Mouse (Mus musculus) neural tube, embryonic 14.5 days (tissue): Measurements from ENCODE around the gene Actr5. TPM values are rescaled to one million over a fixed set of nuclear protein-coding genes. Genes with fewer than 3 reads are reported as not detected.
A peak's percentile ranks its signal among the peaks of the same experiment; 100 is the strongest.

Experiments used
- ATAC-seq: fragments of 200-750 bp; cut with Nextera tagmentation; 2 replicates; pipeline ENCODE4 v1.8.0; 2017; ENCODE audit warnings: low read depth, mild to moderate bottlenecking, moderate TSS enrichment, moderate library complexity
- H3K27ac ChIP-seq: fragments of 300-500 bp; sonication (generic); 2 replicates; pipeline ENCODE4 v1.5.1; 2014; ENCODE audit warnings: low read depth, mild to moderate bottlenecking, control low read depth, low read length, moderate library complexity, mixed read lengths
- H3K27me3 ChIP-seq: fragments of 300-500 bp; sonication (generic); 2 replicates; pipeline ENCODE4 v1.6.1; 2014; ENCODE audit warnings: low read length; ENCODE audit not compliant: control insufficient read depth, insufficient read depth
- H3K36me3 ChIP-seq: fragments of 300-500 bp; sonication (generic); 2 replicates; pipeline ENCODE4 v1.6.1; 2014; ENCODE audit warnings: low read length, mixed read lengths; ENCODE audit not compliant: control insufficient read depth, insufficient read depth
- H3K4me1 ChIP-seq: fragments of 300-500 bp; sonication (generic); 2 replicates; pipeline ENCODE4 v1.6.1; 2014; ENCODE audit warnings: low read length; ENCODE audit not compliant: control insufficient read depth, insufficient read depth
- H3K4me2 ChIP-seq: fragments of 300-500 bp; sonication (generic); 2 replicates; pipeline ENCODE4 v1.6.1; 2014; ENCODE audit warnings: mild to moderate bottlenecking, low read depth, low read length, control low read depth
- H3K4me3 ChIP-seq: fragments of 300-500 bp; sonication (generic); 2 replicates; pipeline ENCODE4 v1.5.1; 2014; ENCODE audit warnings: low read depth, low read length, control low read depth, mixed read lengths
- H3K9ac ChIP-seq: fragments of 300-500 bp; sonication (generic); replicated peaks from 2 replicates; pipeline ENCODE4 v1.6.1; 2014; ENCODE audit warnings: low read depth, mild to moderate bottlenecking, control low read depth, low read length, mixed read lengths
- H3K9me3 ChIP-seq: fragments of 300-500 bp; sonication (generic); 2 replicates; pipeline ENCODE4 v1.6.1; 2016; ENCODE audit warnings: low read length; ENCODE audit not compliant: control insufficient read depth
- WGBS: fragments of 180-500 bp; shearing (Covaris S2); extraction: QIAGEN DNeasy Blood & Tissue Kit; methylation state at CpG from one replicate; pipeline ENCODE4 v1.1.7; 2014; 5-methylcytosine and 5-hydroxymethylcytosine counted together
- polyA plus RNA-seq: library from polyadenylated mRNA; unstranded; fragments of >200 nt; fragmentation: Nextera tagmentation; extraction: Ambion mirVana; gene quantifications from 2 replicates; pipeline ENCODE4 v1.2.1, GENCODE M21; 2014

Actr5 gene
- polyA plus RNA-seq, 1 experiment from 2014 or later = 12.9 TPM

DNA sequence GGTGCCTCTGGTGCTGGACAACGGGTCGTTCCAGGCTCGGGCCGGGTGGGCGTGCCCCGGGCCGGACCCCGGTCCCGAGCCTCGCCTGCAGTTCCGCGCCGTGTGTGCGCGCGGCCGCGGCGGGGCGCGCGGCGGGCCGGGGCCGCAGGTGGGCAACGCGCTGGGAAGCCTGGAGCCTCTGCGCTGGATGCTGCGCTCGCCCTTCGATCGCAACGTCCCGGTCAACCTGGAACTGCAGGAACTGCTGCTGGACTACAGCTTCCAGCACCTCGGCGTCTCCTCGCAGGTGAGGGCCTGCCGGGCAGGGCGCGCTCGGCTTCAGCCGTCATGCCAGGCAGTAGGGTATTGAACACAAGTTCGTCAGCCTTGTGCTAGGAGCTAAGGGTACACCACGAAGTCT lies 543 bp downstream of the Actr5 start:
- Histone ChIP-seq H3K9ac (peak overlapping the region; percentile 89), H3K9me3 (no peaks in the 10 kb centered on the region), H3K4me3 (peak overlapping the region; percentile 90), H3K27ac (peak overlapping the region; percentile 82), H3K4me2 (peak overlapping the region; percentile 89), H3K36me3 (peaks cover 15% of the 10 kb centered on the region; the same call in 1 of the 2 replicates), H3K27me3 (peaks cover 3% of the 10 kb centered on the region; the same call in 1 of the 2 replicates), H3K4me1 (peaks cover 11% of the 10 kb centered on the region; the same call in 1 of the 2 replicates)
- ATAC-seq = peak; percentile 77
- WGBS = under 1% methylated on average over 35 of the region's 44 CpGs

- Histone ChIP-seq H3K4me3 (peak overlapping the region; percentile 90), H3K4me2 (peak overlapping the region; percentile 89), H3K27ac (no peak overlapping the region; the same call in 1 of the 2 replicates), H3K9ac (peak overlapping the region; percentile 89), H3K36me3 (peaks cover 15% of the 10 kb centered on the region; the same call in 1 of the 2 replicates), H3K4me1 (peaks cover 11% of the 10 kb centered on the region; the same call in 1 of the 2 replicates), H3K27me3 (peaks cover 3% of the 10 kb centered on the region; the same call in 1 of the 2 replicates), H3K9me3 (no peaks in the 10 kb centered on the region)
- ATAC-seq = no peak
- 43% methylated on average over 8 of the region's 8 CpGs for WGBS
Measured at GRCm38 (mm10) chr2:158625697-158626096, 1.0 kb downstream of the Actr5 start.

GRCm38 (mm10) chr2:158628858-158629257 lies 4.2 kb downstream of the Actr5 start:
- H3K27ac ChIP-seq = no peak overlapping the region
- H3K9ac ChIP-seq = no peak overlapping the region
- peaks cover 11% of the 10 kb centered on the region; the same call in 1 of the 2 replicates for H3K4me1 ChIP-seq
- no peak for ATAC-seq
- peaks cover 36% of the 10 kb centered on the region; the same call in 1 of the 2 replicates for H3K36me3 ChIP-seq
- no peak overlapping the region for H3K4me2 ChIP-seq
- H3K9me3 ChIP-seq = no peaks in the 10 kb centered on the region
- H3K4me3 ChIP-seq = no peak overlapping the region
- H3K27me3 ChIP-seq = peaks cover 3% of the 10 kb centered on the region; the same call in 1 of the 2 replicates
- WGBS = 78% methylated on average over 3 of the region's 3 CpGs

DNA sequence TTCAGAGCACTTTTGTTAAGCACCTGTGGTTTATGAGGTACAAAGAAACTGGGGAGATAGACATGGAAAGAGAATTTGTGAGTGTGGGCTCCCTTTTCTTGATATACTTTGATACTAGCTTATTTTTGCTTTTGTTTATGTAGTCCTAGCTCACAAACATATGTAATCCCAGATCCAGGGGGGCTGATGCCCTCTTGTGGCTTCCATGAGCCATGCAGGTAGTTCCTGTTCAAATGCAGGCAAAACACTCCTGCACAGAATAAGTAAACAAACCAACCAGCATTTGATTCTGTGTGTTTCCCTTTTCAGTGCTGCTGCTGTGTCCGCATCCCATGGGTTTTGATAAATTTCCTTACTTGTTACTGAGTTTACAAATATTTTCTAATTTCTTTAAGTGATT lies 4.7 kb downstream of the Actr5 start:
- no peaks in the 10 kb centered on the region for H3K9me3 ChIP-seq
- peaks cover 11% of the 10 kb centered on the region; the same call in 1 of the 2 replicates for H3K4me1 ChIP-seq
- H3K4me3 ChIP-seq = no peak overlapping the region
- H3K27me3 ChIP-seq = peaks cover 3% of the 10 kb centered on the region; the same call in 1 of the 2 replicates
- H3K9ac ChIP-seq = no peak overlapping the region
- no peak for ATAC-seq
- no peak overlapping the region for H3K27ac ChIP-seq
- H3K36me3 ChIP-seq = peaks cover 38% of the 10 kb centered on the region; the same call in 1 of the 2 replicates
- no peak overlapping the region for H3K4me2 ChIP-seq
- WGBS = 85% methylated on average over 1 of the region's 1 CpGs

DNA sequence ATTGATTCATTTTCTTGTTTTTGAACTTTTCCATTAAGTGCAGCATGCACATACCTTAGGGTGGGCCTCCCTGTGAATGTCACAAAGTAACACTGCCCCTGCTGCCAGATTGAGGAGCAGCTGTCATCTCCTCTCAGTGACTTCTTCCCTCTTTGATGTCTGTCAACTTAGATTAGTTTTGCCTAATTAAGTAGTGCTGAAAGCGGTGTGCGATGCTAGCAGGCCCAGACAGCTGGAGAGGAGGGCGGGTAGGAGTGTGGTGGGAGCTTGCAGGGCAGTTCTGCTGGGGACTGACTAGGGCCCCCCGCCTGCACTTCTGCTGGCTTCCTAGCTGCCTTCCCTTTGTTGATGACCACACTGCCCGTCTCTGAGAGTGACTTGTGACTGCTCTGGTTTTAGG lies 7.2 kb downstream of the Actr5 start:
- no peak for ATAC-seq
- Histone ChIP-seq H3K4me1 (no peaks in the 10 kb centered on the region; the same call in 1 of the 2 replicates), H3K9ac (no peak overlapping the region), H3K9me3 (no peaks in the 10 kb centered on the region), H3K27ac (no peak overlapping the region), H3K27me3 (no peaks in the 10 kb centered on the region), H3K4me2 (no peak overlapping the region), H3K36me3 (peaks cover 59% of the 10 kb centered on the region), H3K4me3 (no peak overlapping the region)
- 85% methylated on average over 5 of the region's 5 CpGs for WGBS

GRCm38 (mm10) chr2:158641869-158642268 lies 17.2 kb downstream of the Actr5 start:
- Histone ChIP-seq H3K27ac (no peak overlapping the region), H3K4me3 (no peak overlapping the region), H3K27me3 (no peaks in the 10 kb centered on the region), H3K9ac (no peak overlapping the region), H3K9me3 (no peaks in the 10 kb centered on the region), H3K36me3 (peaks cover 26% of the 10 kb centered on the region), H3K4me1 (no peaks in the 10 kb centered on the region), H3K4me2 (no peak overlapping the region)
- no peak; the same call in 1 of the 2 replicates for ATAC-seq
- WGBS = 25% methylated on average over 2 of the region's 2 CpGs

DNA sequence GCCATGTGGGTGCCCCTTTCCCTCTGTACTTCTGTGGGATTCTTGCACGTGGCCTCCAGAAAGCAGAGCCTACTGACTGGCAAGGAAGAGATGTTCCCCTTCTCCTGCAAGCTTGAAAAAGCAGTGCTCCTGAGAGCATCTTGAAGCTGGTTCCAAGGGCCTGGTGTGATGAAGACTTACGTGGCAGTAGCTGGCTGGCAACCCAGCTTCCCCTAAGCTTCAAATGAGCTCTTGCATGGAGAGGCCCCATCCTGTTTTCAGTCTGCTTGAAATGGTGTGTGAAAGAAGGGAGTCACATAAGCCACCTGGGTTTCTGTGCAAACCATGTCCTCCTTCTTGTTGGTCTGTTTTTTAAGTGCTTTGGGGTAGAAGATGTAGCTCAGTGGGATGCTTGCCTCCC lies 17.9 kb downstream of the Actr5 start:
- WGBS = 92% methylated on average over 2 of the region's 2 CpGs
- H3K27me3 ChIP-seq = no peaks in the 10 kb centered on the region
- H3K27ac ChIP-seq = no peak overlapping the region

GRCm38 (mm10) chr2:158643791-158644190 lies 19.1 kb downstream of the Actr5 start:
- Histone ChIP-seq H3K9ac (no peak overlapping the region), H3K27ac (no peak overlapping the region), H3K4me2 (no peak overlapping the region), H3K4me1 (no peaks in the 10 kb centered on the region), H3K9me3 (no peaks in the 10 kb centered on the region), H3K4me3 (no peak overlapping the region), H3K27me3 (no peaks in the 10 kb centered on the region), H3K36me3 (peaks cover 13% of the 10 kb centered on the region)
- 81% methylated on average over 3 of the region's 3 CpGs for WGBS
- ATAC-seq = no peak

More for the DNA sequence above, 17.9 kb downstream of the Actr5 start:
- no peak for ATAC-seq
- Histone ChIP-seq H3K4me2 (no peak overlapping the region), H3K4me1 (no peaks in the 10 kb centered on the region), H3K4me3 (no peak overlapping the region), H3K9me3 (no peaks in the 10 kb centered on the region), H3K36me3 (peaks cover 19% of the 10 kb centered on the region), H3K9ac (no peak overlapping the region)

GRCm38 (mm10) chr2:158651159-158651908 lies 26.6 kb downstream of the Actr5 start:
- Histone ChIP-seq H3K4me3 (no peak overlapping the region), H3K9me3 (no peaks in the 10 kb centered on the region), H3K36me3 (no peaks in the 10 kb centered on the region), H3K27ac (no peak overlapping the region), H3K4me1 (no peaks in the 10 kb centered on the region), H3K4me2 (no peak overlapping the region), H3K27me3 (no peaks in the 10 kb centered on the region), H3K9ac (no peak overlapping the region)
- 48% methylated on average over 7 of the region's 7 CpGs for WGBS
- ATAC-seq = no peak
